Mouse (Mus musculus): ENCODE measurements around the gene Gfap.

DNA sequence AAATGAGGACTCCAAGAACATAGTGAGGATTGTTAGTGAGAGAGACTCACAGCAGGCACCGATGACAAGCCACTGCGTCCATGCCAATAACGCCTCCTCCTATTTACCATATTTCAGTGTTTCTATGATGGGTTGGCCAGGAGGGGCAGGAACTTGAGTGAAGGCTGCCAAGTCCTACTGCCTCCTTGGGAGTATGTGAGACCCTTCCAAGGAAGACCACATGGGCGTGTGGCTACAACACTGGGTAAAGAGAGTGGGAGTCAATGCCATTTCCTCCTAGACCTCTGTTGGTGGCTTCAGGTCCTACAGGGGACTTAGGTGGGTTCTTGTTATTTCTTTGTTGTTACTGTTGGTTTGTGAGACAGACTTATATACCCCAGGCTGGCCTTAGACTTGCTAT, 487 bp upstream of the Gfap start:
- TF ChIP-seq CTCF (IDR thresholded peaks at IDR 0.05; ENCODE audit: borderline replicate concordance, insufficient read depth, low read depth, low read length) (no peak), POLR2A (IDR thresholded peaks at IDR 0.05; ENCODE audit: borderline replicate concordance, insufficient read depth, low read length) (no peak)

Measured in cerebellum, adult 2 months (tissue).